Mouse (Mus musculus): ENCODE results near the gene Ubxn4. TPM values are rescaled to one million over a fixed set of nuclear protein-coding genes. Genes with fewer than 3 reads are reported as not detected.
"Not testable (repeated sequence)": the region's sequence is repeated elsewhere in the genome, so short reads cannot be mapped to it uniquely, and the experiment has no call there.

Ubxn4 gene
- total RNA-seq (2021): 10 to 100 TPM; 43.1 to 48.9 TPM

DNA sequence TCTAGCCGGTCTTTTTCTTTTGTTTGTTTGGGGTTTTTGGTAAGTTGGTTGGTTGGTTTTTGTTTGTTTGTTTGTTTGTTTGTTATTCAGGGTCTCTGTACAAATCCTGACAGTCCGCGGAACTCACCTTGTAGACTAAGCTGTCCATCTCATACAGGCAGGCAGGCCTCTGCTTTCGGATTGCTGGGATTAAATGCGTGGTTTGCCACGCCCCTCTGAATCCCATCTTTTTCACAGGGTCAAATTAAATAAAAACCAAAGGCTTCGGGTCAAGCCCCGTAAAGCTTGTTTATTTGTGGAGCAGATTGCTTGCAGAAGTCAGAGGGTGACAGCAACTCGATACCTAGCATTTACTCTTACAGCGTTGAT is at the start of gene Ubxn4:
TSS of gene Ubxn4 (plus strand) at position 338 of the 369 bp plus-strand sequence.
- DNase-seq (ENCODE audit: low spot score in 2 of 2): no peak
- intact Hi-C loops (cut with DNase I): no loop called here

GRCm38 (mm10) chr1:128194011-128194410 is 49.8 kb upstream of the Ubxn4 start:
- no peak for DNase-seq (ENCODE audit: low spot score in 2 of 2)
- intact Hi-C loops (cut with DNase I): no loop called here

- DNase-seq (ENCODE audit: low spot score in 2 of 2): no peak
- intact Hi-C loops (cut with DNase I): no loop called here
These were observed 46.4 kb upstream of the Ubxn4 start for GRCm38 (mm10) chr1:128197353-128197752.

- intact Hi-C loops (cut with DNase I): no loop called here
- DNase-seq (ENCODE audit: low spot score in 2 of 2): no peak
These were observed 30.5 kb upstream of the Ubxn4 start for GRCm38 (mm10) chr1:128213261-128213660.

- intact Hi-C loops (cut with DNase I): no loop called here
- no peak for DNase-seq (ENCODE audit: low spot score in 2 of 2)
These were observed 21.9 kb upstream of the Ubxn4 start for GRCm38 (mm10) chr1:128221886-128222285.

GRCm38 (mm10) chr1:128223304-128223703 is 20.5 kb upstream of the Ubxn4 start:
- DNase-seq (ENCODE audit: low spot score in 2 of 2): no peak
- intact Hi-C loops (cut with DNase I): no loop called here

DNA sequence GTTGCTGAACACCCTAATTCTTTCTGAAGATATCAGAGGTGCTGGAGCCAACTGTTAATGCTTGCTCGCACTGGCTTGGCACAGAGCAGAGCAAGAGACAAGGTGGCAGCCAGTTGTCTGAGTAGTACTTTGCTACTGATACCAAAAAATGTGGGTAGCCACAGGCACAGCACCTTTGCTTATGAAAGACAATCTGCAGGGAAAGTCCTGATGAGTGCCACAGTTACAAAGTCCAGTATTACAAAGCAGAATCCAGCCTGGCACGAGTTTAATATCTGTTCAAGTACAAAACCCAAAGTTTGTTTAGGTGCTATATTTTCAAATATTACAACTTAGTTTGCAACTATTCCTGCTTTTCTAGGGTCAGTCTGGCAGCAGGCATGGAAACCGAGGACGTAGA is 8.6 kb upstream of the Ubxn4 start:
- no peak for DNase-seq (ENCODE audit: low spot score in 2 of 2)
- intact Hi-C loops (cut with DNase I): no loop called here

DNA sequence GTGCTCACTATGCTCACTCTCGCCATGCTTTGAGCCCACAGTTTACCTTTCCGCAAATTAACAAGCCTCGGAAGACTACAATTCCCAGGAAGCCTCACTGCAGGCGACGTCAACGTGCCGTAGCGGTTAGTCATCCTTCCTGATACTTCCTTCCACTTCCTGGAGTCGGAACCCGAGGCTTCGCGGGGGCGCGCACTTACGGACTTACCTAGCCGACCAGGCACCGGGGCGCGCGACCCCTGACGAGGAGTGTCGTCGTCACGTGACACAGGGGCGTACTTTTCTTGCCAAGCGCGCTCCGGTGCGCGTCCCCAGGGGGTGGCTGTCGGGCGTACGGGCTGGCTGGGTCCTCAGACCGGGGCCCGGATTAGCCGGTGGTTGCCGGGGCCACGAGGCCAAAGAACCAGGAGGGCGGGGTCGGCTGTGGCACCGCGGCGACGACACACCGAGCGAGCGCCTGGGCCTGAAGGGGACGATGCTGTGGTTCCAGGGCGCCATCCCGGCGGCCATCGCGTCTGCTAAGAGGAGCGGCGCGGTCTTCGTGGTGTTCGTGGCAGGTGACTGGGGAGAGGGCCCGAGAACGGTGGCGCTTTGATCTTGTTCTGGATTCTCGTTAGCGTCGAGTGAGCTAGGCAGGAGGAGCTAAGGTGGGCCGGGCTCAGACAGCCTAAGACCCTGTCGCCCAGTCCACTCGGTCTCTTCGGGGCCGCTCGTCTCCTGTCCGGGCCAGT is 397 bp downstream of the Ubxn4 start:
- DNase-seq (ENCODE audit: low spot score in 2 of 2): peak; percentile 93
- intact Hi-C loops (cut with DNase I): no loop called here

- DNase-seq (ENCODE audit: low spot score in 2 of 2): no peak
- intact Hi-C loops (cut with DNase I): no loop called here
These were observed 1.1 kb downstream of the Ubxn4 start for GRCm38 (mm10) chr1:128244727-128245355.

GRCm38 (mm10) chr1:128267061-128267460 is 23.3 kb downstream of the Ubxn4 start:
- DNase-seq (ENCODE audit: low spot score in 2 of 2); intact Hi-C loops (cut with DNase I): not testable (repeated sequence)

DNA sequence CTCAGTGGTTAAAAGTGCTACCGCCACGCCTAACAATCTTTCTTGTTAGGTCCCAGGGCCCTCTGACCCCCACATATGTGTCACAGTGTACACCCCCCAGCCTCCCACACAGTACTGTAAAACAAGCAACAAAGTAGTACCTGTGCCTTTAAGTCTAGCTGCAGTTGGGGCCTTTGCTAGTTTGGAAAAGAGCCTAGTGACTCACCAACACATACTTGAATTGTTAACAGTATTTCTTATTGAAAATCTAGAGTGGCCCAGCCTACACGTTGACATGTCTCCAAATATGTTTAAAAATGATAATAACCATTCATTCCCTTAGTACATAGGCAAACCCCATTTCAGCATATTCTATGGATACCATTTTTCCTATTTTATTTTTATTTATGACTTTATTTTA is 27.0 kb downstream of the Ubxn4 start:
- intact Hi-C loops (cut with DNase I): no loop called here
- no peak for DNase-seq (ENCODE audit: low spot score in 2 of 2)

DNA sequence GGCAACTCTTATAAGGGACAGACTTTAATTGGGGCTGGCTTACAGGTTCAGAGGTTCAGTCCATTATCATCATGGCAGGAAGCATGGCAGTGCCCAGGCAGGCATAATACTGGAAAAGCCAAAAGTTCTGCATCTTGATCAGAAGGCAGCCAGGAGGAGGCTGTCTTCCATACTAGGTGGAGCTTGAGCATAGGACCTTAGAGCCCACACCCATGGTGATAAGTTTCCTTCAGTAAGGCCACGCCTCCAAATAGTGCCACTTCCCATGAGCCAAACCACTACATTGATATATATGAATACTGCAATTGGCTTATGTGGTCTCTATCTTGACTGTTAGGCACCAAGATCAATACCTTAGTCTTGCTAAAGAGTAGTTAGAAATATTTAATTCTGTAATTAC is 32.1 kb downstream of the Ubxn4 start:
- no peak for DNase-seq (ENCODE audit: low spot score in 2 of 2)
- intact Hi-C loops (cut with DNase I): no loop called here

DNA sequence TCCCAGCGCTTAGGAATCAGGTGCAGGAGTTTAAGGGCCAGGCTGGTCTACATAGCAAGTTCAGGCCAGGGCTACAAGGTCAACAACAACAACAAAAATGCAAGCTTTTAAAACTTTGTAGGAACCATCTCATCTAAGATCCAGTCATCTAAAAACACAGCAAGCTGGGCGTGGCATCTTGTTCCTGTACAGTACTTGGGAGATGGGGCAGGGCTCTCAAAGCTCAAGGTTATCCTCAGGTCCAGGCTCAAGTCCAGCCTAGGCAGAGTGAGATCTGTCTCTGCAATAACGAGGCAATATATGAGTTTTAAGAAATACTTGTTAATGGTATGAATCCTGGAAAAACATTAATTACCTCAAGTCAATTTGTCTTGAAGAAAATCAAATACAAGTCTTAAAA is 34.8 kb downstream of the Ubxn4 start:
- no peak for DNase-seq (ENCODE audit: low spot score in 2 of 2)
- intact Hi-C loops (cut with DNase I): no loop called here

- intact Hi-C loops (cut with DNase I): no loop called here
- no peak for DNase-seq (ENCODE audit: low spot score in 2 of 2)
These were observed 38.0 kb downstream of the Ubxn4 start for GRCm38 (mm10) chr1:128281753-128282152.

- DNase-seq (ENCODE audit: low spot score in 2 of 2): no peak
- intact Hi-C loops (cut with DNase I): no loop called here
These were observed 39.2 kb downstream of the Ubxn4 start for GRCm38 (mm10) chr1:128282924-128283323.

GRCm38 (mm10) chr1:128284157-128284690 is 40.5 kb downstream of the Ubxn4 start:
- intact Hi-C loops (cut with DNase I): no loop called here

GRCm38 (mm10) chr1:128285136-128285535 is 41.4 kb downstream of the Ubxn4 start:
- DNase-seq (ENCODE audit: low spot score in 2 of 2): no peak
- intact Hi-C loops (cut with DNase I): no loop called here

More at GRCm38 (mm10) chr1:128284157-128284690, 40.5 kb downstream of the Ubxn4 start:
- DNase-seq (ENCODE audit: low spot score in 2 of 2): no peak

DNA sequence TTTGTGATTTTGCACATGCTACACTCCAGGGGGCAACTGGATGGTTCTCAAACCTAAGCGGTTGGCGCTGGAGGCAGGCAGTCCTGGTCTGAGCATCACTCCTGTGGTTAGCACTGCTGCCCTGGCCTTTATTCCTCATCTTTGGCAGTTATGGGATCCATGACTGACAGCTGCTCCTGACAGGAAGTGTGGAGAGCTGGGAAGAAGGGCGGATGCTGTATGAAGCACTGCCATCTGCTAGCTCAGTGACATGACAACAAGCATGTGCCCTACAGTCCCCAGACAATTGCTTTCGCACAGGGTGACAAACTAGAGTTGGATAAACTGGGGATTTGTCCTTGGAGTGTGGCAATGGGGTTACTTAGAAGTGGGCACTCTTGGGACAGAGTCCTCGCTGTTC is 46.5 kb downstream of the Ubxn4 start:
- DNase-seq (ENCODE audit: low spot score in 2 of 2): no peak
- intact Hi-C loops (cut with DNase I): no loop called here

- no peak for DNase-seq (ENCODE audit: low spot score in 2 of 2)
- intact Hi-C loops (cut with DNase I): no loop called here
These were observed 49.8 kb downstream of the Ubxn4 start for GRCm38 (mm10) chr1:128293524-128293923.

DNA sequence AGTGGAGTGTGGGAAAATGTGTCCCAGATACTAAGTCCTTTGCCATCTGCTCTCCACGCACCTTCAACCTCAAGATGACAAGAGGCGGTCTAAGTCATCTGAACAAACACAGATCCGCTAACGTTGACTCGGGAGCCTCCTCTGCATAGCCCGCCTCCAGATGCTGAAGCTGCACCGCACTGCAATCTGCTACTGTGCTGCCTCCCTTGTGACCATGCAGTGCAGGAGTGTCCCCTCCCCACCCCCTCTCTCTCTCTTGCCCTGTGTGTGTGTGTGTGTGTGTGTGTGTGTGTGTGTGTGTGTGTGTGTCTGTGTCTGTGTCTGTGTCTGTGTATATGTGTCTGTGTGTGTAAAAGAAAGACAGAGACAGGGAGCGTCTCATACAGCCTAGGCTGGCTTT is 51.5 kb downstream of the Ubxn4 start:
- DNase-seq (ENCODE audit: low spot score in 2 of 2): no peak
- intact Hi-C loops (cut with DNase I): no loop called here
